Mouse (Mus musculus): ENCODE results near the gene Pbxip1.

The Pbxip1 gene

GRCm38 (mm10) chr3:89486111-89486510 is 49.6 kb downstream of the Pbxip1 start:
- no peak for DNase-seq (ENCODE audit: low spot score)

GRCm38 (mm10) chr3:89486916-89487702 is 50.6 kb downstream of the Pbxip1 start:
- no peak for DNase-seq (ENCODE audit: low spot score)

- DNase-seq (ENCODE audit: low spot score) = no peak
Observed at GRCm38 (mm10) chr3:89490790-89491189, 54.3 kb downstream of the Pbxip1 start.

GRCm38 (mm10) chr3:89491559-89491958 is 55.1 kb downstream of the Pbxip1 start:
- no peak for DNase-seq (ENCODE audit: low spot score)

GRCm38 (mm10) chr3:89492701-89493151 is 56.2 kb downstream of the Pbxip1 start:
- peak; percentile 39 for DNase-seq (ENCODE audit: low spot score)

GRCm38 (mm10) chr3:89494630-89495029 is 58.1 kb downstream of the Pbxip1 start:
- DNase-seq (ENCODE audit: low spot score) = no peak

GRCm38 (mm10) chr3:89496366-89496765 is 59.9 kb downstream of the Pbxip1 start:
- no peak for DNase-seq (ENCODE audit: low spot score)

- no peak for DNase-seq (ENCODE audit: low spot score)
Observed at GRCm38 (mm10) chr3:89499696-89500095, 63.2 kb downstream of the Pbxip1 start.
